Mouse (Mus musculus): ENCODE data around the gene Slc10a4.

- no peak for TF ChIP-seq POLR2A (IDR thresholded peaks at IDR 0.05; ENCODE audit: low read depth, low read length)
- TF ChIP-seq CTCF (IDR thresholded peaks at IDR 0.05; ENCODE audit: extremely low read depth, insufficient read length, insufficient replicate concordance, low read depth, low read length) = no peak
Measured at GRCm38 (mm10) chr5:72965706-72966105, 41.0 kb upstream of the Slc10a4 start.
